Mouse (Mus musculus) layer of hippocampus, adult 9-11 months (tissue): ENCODE measurements around the gene Dnah11.

Experiments
- DNase-seq: peaks from one replicate; pipeline ENCODE4 v3.0.0; 2022

Dnah11 gene

GRCm38 (mm10) chr12:117857023-117857422 is 341.8 kb downstream of the Dnah11 start:
- DNase-seq, result no peak

GRCm38 (mm10) chr12:117853316-117853715 is 345.5 kb downstream of the Dnah11 start:
- DNase-seq, result peak; percentile 14

DNA sequence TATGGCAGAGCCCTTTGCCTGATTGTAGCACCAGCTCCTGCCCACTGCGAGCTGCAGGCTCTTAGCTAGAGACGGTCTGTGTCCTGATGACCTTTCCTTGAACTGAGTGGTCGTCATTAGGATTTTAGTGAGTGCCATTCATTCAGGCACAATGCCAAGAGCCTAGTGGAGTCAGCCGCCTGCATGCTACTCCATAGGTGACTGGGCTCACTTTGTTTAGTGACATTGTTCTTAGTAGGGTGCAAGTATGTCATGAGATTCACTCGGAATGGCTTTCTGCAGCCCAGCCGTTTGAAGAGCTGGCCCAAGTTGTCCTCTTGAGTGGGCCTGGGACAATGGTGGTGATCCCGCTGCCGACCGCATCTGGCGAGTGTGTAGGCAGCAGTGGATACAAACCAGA is 348.4 kb downstream of the Dnah11 start:
- DNase-seq, result no peak

DNA sequence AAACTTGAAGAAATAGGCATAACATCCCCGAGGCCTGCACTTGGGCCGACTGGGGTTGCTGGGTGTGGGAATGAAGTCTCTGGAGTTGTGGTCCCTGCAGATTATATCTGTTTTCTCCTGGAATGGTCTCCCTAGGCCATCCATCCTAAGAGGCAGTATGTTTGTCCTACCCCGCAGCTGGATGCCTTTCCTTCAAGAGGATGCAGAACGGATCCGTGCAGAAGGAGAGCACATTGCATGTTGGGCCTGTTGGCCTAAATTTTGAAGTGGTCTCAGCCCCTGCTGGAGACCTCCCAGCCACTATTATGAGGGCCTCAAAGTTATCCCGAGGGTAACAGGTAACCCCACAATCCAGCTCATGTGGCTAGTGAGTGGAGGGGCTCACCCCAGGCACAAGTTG is 350.2 kb downstream of the Dnah11 start:
- DNase-seq, result no peak

GRCm38 (mm10) chr12:117844917-117845316 is 353.9 kb downstream of the Dnah11 start:
- no peak for DNase-seq

- no peak for DNase-seq
These were observed 354.8 kb downstream of the Dnah11 start for GRCm38 (mm10) chr12:117844075-117844408.

DNA sequence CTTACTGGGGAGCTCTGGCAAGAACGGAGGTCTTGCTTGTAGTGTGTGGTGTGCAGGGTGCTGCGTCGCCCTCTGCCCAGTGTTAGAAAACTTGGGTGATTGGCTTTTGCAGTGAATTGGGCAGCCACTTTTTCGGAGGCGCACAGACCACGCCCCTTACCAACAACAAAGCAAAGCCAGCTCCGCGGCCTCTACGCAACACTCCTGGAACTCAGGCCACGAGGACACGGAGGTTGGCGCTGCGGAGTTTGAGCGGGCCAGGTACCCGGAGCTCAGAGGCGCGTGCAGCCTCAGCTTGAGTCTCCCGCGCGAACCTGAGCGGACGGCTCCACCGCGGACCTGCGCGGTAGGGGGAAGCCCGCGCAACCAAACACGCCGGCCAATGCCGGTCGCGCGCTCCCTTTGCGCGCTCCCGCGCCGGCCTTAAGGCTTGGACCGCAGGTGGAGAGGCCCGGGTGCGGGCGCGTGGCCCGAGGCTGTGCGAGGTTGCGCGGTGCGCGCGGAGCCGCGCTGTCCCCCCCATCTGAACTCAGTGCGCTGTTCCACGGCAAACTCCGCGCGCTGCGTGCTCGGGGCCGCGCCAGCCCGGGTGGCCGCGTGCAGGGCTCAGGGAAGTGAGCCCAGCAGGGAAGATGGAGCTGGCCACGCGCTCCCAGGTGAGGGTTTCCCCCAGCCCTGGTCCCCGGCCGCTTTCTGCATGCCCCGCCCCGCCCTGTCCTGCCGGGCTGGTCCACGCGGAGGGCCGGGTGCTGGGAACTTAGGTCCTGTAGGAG is 355.4 kb downstream of the Dnah11 start:
- DNase-seq, result peak; percentile 6

DNA sequence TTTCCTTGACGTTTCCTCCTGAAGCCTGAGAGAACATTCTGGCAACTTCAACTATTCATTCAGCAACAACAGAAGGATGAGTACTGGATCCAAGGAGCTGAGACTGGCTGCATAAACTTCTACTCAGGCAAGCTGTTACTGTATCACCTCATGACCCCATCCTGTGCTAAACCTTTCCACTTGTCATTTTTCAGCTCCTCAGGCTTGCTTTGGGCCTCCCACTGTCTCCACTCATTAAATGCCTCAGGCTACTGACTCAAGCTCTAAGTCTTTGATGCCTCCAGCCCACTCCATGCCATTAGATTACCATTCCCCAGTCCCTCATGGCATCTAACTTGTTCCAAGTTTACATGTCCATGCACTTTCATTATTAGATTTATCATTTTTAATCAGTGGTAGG is 356.2 kb downstream of the Dnah11 start:
- no peak for DNase-seq

DNA sequence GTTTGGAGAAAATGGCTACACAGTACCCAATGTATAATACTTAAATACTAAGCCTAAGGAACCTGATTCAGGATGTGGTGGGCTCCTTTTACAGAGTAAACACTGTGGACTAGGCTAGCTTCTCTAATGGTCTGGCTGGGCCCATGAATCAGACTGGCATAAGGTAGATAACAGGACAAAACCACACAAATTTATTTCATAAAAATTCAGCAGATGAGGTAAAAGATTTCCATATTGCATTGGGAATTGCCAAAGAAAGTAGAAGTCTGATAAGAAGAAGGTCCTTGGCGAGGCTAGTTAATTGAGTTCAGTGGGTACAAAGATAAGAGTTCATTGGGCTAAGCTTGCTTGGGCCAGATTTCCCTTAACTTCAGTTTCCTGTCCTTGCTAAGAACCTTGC is 358.1 kb downstream of the Dnah11 start:
- no peak for DNase-seq

DNA sequence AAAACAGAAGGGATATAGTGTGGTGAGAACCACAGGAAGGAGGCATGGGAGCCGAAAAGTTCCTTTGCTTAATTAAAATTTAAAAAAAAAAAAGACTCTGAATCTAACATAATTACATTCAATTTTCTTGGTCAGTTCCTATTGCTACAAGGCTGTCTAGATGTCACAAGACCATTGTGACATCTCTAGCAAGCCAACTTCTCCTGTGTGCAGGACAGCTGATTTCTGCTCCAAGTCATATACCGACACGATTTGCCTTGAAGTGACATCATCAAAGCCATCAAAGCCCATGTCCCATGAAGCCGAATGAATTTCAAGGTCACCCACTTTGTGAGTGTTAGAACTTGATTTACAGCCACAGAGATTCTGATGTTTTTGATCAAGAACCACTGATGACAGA is 361.5 kb downstream of the Dnah11 start:
- DNase-seq, result no peak

- no peak for DNase-seq
These were observed 363.5 kb downstream of the Dnah11 start for GRCm38 (mm10) chr12:117835371-117835770.

DNA sequence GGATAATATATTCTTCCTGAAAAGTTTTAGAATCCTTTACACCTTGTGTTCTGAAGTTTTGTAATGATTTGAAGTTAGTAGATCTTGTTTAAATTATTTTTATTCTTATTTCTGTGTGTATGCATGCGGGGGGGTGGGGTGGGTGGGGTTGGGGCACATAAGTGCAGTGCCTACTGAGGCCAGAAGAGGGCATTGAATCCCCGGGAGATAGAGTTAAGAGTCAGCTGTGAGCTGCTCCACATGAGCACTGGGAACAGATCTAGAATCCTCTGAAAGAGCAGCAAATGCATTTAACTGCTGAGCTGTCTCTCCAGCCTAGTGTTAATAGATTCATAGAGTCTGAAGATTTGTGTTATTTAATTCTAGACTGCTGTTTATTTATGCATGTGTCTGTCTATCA is 364.2 kb downstream of the Dnah11 start:
- no peak for DNase-seq

DNA sequence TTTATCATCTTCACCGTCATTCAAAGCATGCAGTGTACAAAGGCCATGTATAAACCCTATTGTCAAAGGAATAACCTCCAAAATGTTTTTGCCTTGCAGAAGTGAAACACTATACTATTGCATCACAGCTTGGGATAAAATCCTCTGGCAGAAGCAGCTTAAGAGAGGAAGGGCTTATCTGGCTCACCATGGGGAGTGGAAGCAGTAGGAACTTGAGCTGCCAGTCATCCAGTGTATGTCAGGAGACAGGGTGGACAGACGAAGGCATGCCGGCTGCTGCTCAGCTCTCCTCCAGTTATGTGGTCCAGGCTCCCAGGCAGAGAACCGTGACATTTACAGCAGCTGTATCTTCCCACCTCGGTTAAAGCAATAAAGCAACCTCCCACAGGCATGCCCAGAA is 366.7 kb downstream of the Dnah11 start:
- no peak for DNase-seq

- DNase-seq, result no peak
These were observed 367.4 kb downstream of the Dnah11 start for GRCm38 (mm10) chr12:117831351-117831961.

DNA sequence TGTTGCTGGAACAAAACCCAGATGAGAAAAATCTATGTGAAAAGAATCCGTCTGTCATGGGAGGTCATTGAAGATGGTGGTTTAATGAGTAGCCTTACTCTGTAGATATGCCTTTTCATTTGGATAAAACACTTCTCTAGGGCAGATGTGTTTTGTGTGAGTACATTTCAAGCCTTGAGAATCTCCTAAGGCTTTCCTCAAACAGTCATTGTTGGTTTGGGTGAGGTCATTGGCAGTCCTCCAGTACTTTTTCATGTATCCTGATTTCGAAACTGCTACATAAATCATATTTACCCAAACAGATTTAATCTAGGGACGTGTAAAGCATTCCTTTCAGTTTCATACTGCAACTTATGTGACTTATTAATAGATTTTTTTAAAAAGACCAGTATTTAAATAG is 370.5 kb downstream of the Dnah11 start:
- DNase-seq, result no peak
